Mouse (Mus musculus) 3134 (cell line): ENCODE measurements around the gene Pan3.

Source experiments
- DNase-seq: peaks from one replicate; pipeline ENCODE4 v3.0.0-alpha.2; 2011; ENCODE audit warnings: low spot score; ENCODE audit not compliant: insufficient read length; ENCODE audit errors: extremely low read depth

The Pan3 gene

DNA sequence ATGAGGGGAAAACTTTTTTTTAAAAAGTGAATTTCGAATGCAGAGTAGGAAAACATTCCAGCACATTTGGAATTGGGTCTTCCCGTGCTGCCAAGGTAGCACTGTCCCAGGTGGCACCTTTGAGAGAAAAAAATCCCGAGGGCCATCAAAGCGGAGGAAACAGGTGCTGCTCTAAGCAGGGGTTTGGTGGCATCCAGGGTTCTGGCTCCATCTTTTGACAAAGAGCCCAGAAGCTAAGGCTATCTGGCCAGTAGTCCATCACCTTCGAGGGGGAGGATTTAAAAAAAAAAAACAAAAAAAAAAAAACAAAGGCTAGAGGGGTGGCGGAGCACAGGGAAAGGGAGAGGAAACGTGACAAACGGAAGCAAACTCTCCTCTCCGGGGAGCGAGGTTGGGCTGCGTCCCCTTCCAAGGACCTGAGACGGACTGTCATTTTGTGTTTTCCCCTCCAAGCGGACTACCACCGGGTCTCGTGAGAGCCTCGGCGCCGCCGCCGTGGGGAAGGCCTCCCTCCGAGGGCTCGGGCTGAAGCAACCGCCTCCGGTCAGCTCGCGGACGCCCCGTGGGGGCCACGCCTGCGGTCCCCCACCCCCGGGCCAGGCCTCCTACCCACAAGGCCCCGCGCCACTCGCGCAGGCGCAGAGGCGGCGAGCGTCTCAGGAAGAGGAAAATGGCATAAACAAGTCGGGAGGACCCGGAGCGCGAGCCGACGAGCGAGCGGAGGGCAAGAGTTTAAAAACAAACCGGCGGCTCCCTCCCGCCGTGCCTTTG lies at the start of gene Pan3:
Gene Pan3 (plus strand): TSS at position 627 of the 771 bp plus-strand sequence.
- DNase-seq: peak; percentile 97

DNA sequence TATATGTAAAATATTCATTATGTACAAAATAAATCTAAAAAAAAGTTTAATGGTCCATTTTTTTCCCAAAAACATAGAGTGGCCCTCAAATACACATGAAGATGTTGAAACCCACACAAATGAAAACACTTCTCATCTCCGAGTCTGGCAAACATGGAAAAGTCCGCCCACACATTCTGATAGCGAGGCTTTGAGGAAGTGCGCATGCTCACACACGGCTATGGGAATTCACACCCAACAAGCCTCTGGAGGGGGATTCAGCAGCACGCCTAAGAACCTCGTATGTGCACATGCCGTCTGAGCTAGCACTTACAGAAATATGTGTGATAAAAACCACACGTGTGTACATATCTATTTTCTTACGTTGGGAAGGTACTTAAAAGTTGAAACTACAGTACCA lies 48.6 kb upstream of the Pan3 start:
- DNase-seq: no peak

GRCm38 (mm10) chr5:147386865-147387264 lies 43.1 kb upstream of the Pan3 start:
- no peak for DNase-seq

GRCm38 (mm10) chr5:147388376-147389008 lies 41.5 kb upstream of the Pan3 start:
- DNase-seq: peak; percentile 53

GRCm38 (mm10) chr5:147389052-147389451 lies 40.9 kb upstream of the Pan3 start:
- peak; percentile 43 for DNase-seq

DNA sequence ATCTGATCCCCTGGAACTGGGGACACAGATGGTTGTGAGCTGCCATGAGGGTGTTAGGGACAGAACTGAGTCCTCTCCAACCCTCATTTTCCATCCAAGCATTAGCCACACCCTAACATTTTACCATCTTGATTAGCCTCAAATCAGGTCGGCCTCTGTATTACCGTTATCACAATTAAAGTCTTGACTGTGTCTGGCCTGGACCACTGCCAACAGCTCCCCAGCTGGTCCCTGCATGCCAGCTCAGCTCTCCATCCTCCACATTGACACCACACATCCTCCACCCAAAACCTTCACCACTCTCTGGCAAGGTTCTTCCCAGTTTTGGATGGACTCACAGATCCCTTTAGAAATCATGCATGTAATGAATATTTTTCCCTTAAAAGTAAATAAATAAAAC lies 39.2 kb upstream of the Pan3 start:
- DNase-seq: no peak

DNA sequence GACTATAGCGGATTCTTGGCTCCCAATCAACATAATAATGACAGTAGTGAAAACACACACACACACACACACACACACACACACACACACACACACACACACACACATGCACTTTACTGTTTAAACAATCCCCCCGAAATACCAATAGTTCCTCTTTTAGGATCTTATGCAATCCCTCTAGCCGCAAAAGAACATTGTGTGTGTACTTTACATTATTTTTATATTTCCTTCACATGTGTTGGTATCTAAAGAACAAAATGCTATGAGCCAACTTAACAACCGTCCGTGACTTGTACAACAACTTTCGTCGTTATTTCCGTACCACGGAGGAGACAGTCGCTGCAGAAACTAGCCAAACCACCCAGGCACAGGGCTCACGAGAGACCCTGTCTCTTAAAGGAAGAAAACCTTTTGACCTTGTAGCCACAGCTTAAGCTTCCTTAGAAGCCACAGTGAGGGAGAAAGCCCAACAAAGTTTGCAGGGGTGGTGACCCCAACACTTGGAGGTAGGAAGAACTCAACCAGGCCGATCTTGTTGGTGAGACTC lies 37.2 kb upstream of the Pan3 start:
- DNase-seq: no peak

- DNase-seq: no peak
Observed at GRCm38 (mm10) chr5:147395050-147395449, 34.9 kb upstream of the Pan3 start.

- DNase-seq: no peak
Observed at GRCm38 (mm10) chr5:147399843-147400504, 30.0 kb upstream of the Pan3 start, which contains the start of gene Flt3. Flt3 (minus strand) TSS chr5:147400489.

DNA sequence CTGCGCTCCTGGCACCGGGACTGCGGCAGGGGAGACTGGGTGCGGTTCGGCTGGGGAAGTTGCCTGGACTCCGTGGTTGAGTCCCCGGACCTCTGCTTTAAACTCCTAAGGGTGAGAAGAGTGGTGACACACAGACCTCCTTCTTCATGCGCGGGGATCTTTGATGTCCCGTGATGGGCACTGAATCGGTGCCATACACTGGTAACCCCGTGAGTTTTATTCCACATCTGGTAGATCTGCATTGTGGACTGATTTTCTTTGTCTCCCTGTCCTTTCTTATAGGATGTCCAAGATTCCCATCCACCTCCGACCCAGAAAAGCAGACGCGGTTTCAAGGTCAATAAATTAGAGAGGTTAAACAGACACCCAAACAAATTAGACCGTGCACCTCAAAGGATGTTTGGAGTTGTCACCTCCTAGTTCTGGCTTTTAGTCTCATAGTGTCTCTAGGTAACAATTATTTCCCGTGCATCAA lies 29.4 kb upstream of the Pan3 start:
- DNase-seq: no peak

DNA sequence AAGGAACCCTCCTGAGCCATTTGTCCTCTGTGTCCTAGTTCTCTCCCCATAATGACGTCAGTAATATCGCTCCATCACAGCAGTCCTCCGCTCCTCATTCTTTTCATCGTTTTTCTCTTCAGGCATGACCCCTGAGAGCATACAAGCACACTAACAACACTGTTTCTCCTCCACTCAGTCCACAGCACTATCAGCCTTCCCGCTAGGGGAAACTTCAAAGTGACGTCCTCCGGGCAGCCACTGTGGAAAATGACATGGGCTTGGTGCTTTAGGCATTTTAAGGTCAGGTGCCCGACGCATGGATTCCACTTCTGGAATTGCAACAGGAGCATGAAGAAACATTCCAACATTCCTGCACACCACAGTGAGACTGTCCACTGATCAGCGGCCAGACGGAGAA lies 28.9 kb upstream of the Pan3 start:
- DNase-seq: no peak

DNA sequence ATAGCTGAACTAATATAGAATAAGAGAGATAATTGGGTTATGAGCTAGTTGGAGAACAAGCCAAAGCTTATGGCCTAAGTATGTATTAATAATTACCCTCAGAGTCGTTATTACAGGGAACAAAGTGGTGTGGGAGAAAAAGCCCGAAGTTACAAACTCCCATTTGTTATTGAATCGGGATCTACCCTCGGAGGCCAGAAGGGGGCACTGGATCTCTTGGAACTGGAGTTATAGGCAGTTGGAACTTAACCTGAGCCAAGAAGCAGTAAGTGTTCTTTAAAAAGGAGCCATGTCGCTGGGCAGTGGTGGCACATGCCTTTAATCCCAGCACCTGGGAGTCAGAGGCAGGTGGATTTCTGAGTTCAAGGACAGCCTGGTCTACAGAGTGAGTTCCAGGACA lies 27.5 kb upstream of the Pan3 start:
- DNase-seq: no peak

- no peak for DNase-seq
Observed at GRCm38 (mm10) chr5:147406135-147406534, 23.8 kb upstream of the Pan3 start.

- DNase-seq: no peak
Observed at GRCm38 (mm10) chr5:147408731-147409130, 21.2 kb upstream of the Pan3 start.

DNA sequence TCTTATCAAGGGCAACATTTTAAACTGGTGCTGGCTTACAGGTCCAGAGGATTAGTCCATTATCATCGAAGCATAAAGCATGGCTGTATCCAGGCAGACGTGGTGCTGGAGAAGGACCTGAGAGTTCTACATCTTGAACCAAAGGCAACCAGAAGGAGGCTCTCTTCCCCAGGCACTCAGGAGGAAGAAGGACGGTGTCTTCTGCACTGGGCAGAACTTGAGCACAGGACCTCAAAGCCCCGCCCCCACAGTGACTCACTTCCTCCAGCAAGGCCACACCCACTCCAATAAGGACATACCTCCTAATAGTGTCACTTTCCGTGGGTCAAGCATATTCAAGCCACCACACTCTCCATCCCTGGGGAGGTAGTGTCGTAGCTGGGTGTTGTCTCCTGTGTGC lies 19.4 kb upstream of the Pan3 start:
- DNase-seq: no peak

- no peak for DNase-seq
Observed at GRCm38 (mm10) chr5:147417986-147418385, 12.0 kb upstream of the Pan3 start.

DNA sequence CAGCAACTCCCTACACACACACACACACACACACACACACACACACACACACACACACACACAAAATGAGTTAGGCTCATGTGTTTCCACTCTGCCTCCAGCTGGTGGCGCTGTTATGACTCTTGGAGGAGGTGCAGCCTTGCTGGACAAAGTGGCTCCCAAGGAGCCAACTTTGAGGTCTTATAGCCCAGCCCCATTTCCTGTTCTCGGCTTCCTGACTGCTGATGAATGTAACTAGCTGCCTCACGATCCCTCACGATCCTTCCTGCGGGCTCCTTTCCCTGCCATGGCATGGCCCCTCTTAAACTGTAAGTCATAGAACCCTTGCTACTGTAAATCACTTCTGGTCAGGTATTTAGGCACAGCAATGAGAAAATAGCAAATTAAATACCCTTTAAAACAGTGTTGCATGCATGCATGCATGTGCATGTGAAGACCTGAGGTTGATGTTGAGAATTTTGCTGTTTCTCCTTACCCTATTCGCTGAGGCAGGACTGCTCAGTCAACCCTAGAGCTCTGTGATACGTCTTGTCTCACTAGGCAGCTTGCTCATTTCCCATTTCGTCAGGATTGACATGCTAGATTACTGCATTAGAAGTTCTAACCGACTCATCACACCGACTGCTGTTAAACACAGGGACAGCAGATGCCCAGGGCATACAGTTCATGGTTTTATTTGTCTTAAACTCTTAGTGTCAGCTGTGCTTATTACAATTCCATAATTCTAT lies 11.4 kb upstream of the Pan3 start:
- peak; percentile 73 for DNase-seq

GRCm38 (mm10) chr5:147423612-147424011 lies 6.3 kb upstream of the Pan3 start:
- DNase-seq: no peak

GRCm38 (mm10) chr5:147426048-147426805 lies 3.7 kb upstream of the Pan3 start:
- DNase-seq: no peak

- no peak for DNase-seq
Observed at GRCm38 (mm10) chr5:147430361-147430935, 487 bp downstream of the Pan3 start.
